Mouse (Mus musculus): ENCODE measurements around the gene Lrrc75a. TPM values are rescaled to one million over a fixed set of nuclear protein-coding genes. Genes with fewer than 3 reads are reported as not detected.
"Not testable (repeated sequence)": the region's sequence is repeated elsewhere in the genome, so short reads cannot be mapped to it uniquely, and the experiment has no call there.

Lrrc75a gene
- 1 to 10 TPM; 4.0 to 4.7 TPM for total RNA-seq (2021)
- long read RNA-seq, experiment 1, partial matches to known transcripts = 0 of 6 reads
- long read RNA-seq, experiment 1, other reads (novel, unspliced or antisense) = 3 of 6 reads
- long read RNA-seq, experiment 2, transcript Lrrc75a-201 (4 exons, 1,984 nt) = major isoform, 7 of 8 reads
- long read RNA-seq, experiment 2, partial matches to known transcripts = 0 of 8 reads
- long read RNA-seq, experiment 2, other reads (novel, unspliced or antisense) = 1 of 8 reads

GRCm38 (mm10) chr11:62647661-62648590 lies at the start of gene Lrrc75a:
Gene Lrrc75a (minus strand): TSS chr11:62648523.
- peak; percentile 54 for DNase-seq

- no peak for DNase-seq
These were observed 46.8 kb upstream of the Lrrc75a start for GRCm38 (mm10) chr11:62695126-62695525.

DNA sequence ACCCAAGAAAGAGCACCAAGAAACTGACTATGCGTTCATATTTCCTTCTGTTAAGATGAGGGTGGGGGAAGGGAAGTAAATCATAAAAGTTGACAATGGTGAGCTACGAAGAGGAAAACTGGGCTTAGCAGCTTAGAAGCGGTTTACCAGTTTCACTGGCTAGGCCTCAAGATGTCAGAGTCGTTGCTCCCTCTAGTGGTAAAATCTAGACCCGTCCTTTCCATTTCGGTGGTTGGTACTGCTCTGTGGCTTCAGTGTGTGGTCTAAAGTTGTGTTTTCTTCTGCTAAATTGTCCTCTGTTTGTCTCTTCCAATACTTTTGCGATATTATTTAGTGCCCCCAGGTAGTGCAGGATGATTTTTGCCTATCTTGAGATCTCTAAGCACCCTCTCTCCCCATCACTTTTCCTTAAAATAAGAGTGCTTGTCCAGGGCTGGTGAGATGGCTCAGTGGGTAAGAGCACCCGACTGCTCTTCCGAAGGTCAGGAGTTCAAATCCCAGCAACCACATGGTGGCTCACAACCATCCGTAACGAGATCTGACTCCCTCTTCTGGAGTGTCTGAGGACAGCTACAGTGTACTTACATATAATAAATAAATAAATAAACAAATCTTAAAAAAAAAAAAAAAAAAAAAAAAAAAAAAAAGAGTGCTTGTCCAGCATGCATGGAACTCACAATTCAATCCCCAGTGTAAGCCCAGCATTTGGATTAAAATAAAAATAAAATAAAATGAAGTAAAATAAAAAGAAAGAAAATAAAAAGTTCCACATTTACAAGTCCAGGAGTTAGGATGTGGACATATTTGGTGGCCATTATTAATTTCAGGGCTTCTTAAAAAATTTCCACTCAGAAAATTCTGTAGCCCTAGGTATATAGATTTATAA lies 45.2 kb upstream of the Lrrc75a start:
- no peak for DNase-seq

DNA sequence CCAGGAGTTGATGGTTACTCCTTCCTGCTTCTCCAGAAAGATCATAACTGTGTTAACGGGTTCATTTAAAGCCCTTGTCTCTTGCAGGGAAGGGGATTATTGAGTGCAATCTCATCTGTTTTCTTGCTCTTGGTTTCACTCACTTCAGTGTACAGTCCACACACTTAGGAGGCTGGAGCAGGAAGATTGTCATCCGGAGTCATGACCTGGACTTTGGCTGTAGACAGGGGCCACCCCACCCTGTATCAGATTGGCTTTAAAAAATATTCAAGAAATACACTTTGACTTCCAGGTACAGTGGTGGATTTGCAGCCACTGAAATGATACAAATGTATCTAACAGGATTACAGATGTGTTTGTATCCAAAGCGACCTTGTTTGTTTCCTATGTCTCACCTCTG lies 43.3 kb upstream of the Lrrc75a start:
- no peak for DNase-seq

DNA sequence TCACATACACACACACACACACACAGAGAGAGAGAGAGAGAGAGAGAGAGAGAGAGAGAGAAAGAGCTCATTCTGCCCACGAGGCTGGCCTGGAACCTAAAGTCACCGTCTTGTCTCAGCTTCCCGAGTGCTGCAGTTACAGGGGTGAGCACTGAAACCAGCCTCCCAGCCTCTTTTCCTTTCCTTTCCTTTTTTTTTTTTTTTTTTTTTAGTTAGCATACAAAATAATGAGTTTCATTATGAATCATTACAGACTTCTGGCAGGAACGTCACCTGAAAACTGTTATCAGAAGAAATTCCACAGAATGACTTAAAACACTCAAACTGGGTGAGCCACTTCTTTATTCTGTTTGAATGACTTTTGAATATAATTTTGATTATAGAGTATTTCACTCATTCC lies 31.6 kb upstream of the Lrrc75a start:
- no peak for DNase-seq

- no peak for DNase-seq
These were observed 30.5 kb upstream of the Lrrc75a start for GRCm38 (mm10) chr11:62678778-62679354.

DNA sequence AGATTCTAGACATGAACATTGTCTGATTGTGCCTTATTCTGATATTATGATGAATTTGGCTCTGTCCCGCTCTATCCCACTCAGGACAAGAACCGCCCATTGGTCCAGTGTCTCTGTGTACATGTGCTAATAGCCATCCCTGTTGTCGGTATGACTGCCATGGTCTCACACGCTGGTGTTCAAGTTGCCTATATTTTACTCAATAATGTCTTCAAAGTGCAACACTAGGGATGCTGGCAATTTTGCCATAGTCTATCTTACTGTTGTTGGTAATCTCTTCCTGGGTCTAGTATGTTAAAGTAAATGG lies 27.9 kb upstream of the Lrrc75a start:
- DNase-seq = no peak

- peak; percentile 48 for DNase-seq
These were observed 27.4 kb upstream of the Lrrc75a start for GRCm38 (mm10) chr11:62675480-62676289.

DNA sequence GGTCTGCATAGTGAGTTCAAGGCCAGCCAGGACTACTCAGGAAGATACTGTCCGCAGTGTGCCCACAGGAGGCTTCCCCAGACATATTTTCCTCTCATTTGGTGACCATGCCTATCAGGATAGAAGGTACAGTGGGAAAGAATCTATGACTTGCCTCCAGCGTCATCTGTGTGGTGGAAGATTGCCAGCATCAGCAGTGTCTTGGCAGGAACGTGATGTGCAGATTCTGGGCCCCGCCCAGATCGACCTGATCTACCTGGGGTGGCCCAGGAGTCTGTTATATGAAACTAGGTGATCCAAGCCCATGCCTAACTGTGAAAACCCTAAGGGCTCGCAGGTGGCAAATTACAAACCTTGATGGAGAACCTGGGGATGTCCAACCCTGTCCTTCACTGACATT lies 21.7 kb upstream of the Lrrc75a start:
- no peak for DNase-seq

DNA sequence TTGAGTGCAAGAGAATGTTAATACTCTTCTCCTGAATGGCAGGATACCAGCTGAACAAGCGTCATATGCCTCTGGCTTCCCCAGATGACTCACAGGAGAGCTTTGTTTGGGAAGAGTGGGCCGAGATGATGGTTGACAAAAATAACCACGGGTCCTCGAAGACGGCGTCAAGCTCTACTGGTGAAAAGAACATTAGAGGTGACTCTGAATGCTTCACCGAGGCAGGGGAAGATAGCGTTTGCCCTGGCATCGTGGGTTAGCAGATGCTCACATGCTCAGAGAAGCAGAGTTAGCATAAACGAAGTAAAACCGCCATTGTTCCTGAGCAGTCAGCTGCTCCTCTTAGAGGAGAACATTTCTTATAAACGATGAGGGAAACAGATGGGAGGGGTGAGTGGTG lies 21.1 kb upstream of the Lrrc75a start:
- no peak for DNase-seq

GRCm38 (mm10) chr11:62668986-62669385 lies 20.7 kb upstream of the Lrrc75a start:
- no peak for DNase-seq

- no peak for DNase-seq
These were observed 15.9 kb upstream of the Lrrc75a start for GRCm38 (mm10) chr11:62664250-62664649.

DNA sequence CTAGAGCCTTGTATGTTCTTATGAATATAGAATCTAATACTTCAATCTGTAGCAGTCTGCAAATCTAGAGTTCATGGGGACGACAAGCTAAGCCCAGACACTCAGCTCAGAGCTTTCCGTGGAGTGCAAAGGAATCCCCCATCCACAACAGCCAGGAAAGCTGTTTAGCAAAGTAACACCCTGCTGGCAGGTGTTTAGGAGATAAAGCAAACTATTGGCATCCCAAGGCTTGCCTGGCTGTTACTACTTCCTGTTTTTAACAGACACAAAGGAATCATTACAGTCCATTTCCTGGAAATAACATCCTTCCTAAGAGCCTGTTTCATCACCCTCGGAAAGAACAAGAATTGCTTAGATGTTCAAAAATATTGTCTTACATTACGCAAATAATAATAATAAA lies 12.6 kb upstream of the Lrrc75a start:
- no peak for DNase-seq

DNA sequence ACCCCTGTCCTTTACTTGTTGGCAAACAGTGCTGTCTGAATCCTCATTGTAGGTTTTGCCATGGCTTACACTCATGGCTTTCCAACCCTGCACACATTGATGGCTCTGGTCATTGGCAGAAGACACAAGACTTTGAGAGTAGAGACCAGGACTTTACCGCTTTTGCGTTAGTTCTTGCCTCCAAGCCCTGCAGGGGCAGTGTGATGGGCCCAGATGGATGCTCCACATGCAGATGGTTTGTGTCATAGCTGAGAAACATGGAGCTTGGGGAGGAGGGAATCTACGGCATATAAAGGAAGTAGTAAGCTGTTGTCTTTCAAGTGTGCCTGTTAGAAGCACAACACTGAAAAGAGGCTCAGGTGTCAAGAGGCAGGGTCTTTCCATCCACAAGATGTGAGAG lies 3.8 kb upstream of the Lrrc75a start:
- DNase-seq = no peak

GRCm38 (mm10) chr11:62651563-62651962 lies 3.2 kb upstream of the Lrrc75a start:
- DNase-seq = no peak

DNA sequence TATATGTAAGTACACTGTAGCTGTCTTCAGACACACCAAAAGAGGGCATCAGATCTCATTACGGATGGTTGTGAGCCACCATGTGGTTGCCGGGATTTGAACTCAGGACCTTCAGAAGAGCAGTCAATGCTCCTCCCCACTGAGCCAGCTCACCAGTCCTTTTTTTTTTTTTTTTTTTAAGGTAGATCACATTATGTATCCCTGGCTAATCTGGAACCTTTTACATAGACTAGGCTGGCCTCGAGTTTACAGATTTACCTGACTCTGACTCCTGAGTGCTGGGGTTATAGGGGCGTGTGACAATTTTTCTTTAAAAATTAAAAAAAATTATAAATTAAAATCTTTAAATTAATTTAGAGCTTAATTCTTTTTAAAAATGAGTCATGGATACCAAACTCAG lies 1.5 kb upstream of the Lrrc75a start:
- not testable (repeated sequence) for DNase-seq

- DNase-seq = peak; percentile 93
These were observed 468 bp upstream of the Lrrc75a start, which contains the start of gene Mmgt2 for GRCm38 (mm10) chr11:62648591-62649391. Gene Mmgt2 (plus strand): TSS chr11:62648664.

- DNase-seq = no peak
These were observed 1.3 kb downstream of the Lrrc75a start for GRCm38 (mm10) chr11:62646958-62647515.

- DNase-seq = no peak
These were observed 1.9 kb downstream of the Lrrc75a start for GRCm38 (mm10) chr11:62646495-62646843.

Data from gastrocnemius, postnatal 25 days (tissue).